Mouse (Mus musculus): ENCODE data around the gene Coro2a.
A peak's percentile ranks its signal among the peaks of the same experiment; 100 is the strongest.

Gene Coro2a

DNA sequence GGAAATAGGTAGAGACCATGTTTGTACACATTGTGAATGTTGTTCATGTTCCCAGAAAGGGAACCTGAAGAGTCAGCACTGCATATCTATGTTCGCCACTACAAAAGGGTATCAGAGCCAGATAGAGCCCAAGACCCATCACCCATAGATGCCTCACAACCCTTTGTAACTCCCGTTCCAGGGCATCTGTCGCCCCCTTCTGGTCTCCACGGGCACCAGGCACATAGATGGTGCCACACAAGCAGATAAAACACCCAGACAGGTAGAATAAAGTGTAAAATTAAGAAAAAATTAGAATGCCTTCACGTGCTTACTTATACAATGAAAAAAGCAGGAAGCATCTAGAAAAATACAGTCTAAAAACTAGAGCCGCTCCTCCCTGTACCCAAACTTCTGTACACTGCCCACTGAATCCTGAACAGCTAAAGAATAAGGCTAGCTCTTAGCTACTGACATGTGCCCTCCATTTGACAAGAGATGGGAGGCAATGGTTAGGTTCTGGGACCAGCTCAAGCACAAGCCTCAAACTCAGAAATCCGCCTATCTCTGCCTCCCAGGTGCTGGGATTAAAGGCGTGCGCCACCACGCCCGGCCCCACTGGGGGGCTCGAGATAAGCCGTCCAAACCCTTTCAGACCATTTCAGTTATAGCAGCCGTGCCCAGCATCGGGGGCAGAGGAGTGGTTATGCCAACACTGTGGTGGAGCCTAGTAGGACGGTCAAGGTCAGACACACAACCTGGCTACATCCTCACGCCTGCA lies 75.0 kb downstream of the Coro2a start:
- no peak for DNase-seq (ENCODE audit: low spot score)

DNA sequence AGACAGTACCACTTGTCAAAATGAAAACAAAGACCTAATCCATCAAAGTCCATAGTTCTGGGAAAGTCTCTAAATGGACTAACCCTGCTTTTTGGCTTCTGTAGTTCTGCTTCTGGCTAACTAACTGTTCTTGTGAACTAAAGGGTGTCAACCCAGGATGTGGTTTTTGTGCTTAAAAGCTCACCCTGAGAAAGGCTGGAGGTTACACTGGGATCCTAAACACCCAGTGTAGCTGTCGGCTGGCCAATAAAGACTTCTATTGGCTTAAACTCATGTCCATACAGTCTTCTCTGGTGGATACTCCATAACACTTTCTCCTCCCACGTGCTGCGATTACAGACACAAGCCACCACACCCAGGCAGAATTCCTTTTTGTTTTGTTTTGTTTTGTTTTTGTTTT lies 75.8 kb downstream of the Coro2a start:
- DNase-seq (ENCODE audit: low spot score), result peak; percentile 55

DNA sequence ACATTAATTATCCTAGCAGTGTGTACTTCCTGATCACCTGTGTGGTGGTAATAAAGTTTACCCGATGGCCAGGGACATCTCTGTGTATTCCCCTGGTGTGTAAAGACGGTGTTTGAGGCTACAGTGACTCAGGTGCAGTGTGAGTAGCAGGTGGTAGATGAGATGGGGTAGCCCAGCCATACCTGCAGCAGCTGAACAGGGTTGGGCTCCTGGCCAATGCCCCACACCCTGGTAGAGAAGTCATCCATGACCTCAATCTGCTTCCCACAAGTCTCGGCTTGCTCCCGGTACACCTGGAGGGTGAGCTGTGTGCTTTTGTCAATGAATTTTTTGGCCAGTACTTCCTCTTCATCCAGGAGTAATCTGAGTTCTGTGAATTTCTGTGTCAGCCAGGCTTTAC lies 78.7 kb downstream of the Coro2a start:
- DNase-seq (ENCODE audit: low spot score), result no peak

DNA sequence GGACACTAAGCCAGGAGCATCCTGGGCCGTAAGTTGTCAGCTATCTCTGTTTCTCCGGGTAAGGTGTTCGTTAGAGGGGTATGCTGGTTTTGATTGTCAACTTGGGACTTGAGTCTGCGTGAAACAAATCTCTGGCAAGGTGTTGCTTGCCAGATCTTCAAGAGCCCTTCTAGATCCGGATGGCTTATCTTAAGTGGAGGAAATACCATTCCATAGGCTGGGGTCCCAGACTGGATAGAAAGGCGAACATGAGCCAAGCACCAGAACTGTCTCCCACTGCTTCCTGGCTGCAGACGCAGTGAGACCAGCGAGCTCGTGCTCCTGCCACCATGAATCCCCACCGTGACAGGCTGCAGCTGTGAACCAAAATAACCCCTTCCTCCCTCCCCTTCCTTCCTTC lies 80.5 kb downstream of the Coro2a start:
- no peak for DNase-seq (ENCODE audit: low spot score)

GRCm38 (mm10) chr4:46520491-46520890 lies 81.5 kb downstream of the Coro2a start:
- DNase-seq (ENCODE audit: low spot score), result no peak

GRCm38 (mm10) chr4:46507736-46508460 lies 94.1 kb downstream of the Coro2a start:
- peak; percentile 86 for DNase-seq (ENCODE audit: low spot score)

- peak; percentile 85 for DNase-seq (ENCODE audit: low spot score)
Observed at GRCm38 (mm10) chr4:46506801-46507610, 95.0 kb downstream of the Coro2a start.

GRCm38 (mm10) chr4:46505361-46506057 lies 96.5 kb downstream of the Coro2a start:
- no peak for DNase-seq (ENCODE audit: low spot score)

DNA sequence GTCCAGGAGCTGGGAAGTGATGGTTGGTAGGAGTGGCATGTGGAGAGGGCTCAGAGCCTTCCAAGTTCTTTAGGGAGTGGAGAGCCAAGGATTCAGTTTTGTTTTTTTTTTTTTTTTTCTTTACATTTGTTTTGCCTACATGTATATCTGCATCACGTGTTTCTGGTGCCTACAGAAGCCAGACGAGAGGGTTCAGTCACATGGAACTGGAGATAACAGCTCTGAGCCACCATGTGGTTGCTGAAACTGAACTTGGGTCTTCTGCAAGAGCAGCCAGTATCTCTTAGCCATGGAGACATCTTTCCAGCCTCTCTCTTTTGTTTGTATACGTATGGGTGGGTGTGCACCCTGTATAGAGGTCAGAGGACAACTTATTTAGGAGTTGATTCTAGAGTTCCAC lies 98.1 kb downstream of the Coro2a start:
- DNase-seq (ENCODE audit: low spot score), result no peak

DNA sequence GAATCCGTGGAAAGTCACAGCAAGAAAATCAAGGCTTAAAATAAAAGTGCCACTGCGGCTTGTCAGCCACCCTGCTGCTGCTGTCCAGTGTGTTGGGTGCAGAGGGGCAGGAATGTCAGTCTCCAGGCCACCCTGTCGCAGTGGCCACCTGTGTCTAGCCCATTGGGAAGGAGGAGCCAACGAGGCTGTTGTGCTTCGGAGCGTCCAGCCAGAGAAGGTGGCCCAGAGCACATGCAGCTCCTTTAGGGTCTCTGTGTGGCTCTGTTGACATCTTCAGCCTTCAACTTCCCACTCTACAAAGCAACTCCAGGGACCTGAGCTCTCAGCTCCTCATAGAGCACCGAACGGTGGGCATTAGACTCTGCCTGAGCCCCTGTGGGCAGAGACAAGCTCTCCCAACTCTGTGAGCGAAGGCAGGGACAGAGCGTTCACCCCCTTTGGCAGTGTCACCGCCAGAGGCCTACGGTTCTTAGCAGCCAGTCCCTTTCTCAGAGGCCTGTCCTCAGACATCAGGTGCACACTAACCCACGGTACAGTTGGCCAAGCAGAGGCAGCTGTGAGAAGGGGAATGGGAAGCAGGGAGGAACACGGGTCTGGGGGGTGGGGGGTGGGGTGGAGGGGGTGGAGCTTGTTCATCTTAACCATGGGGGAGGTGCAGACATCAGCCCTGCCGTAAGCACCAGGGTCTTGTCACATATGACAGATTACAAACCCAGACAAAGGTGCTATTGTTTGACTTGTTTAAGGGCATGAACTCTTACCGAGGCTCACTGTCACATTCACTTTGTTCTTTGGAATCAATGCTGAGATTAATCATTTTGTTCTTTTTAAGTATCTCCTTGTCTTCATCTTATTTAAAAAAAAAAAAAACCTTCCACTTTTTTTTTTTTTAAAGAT lies 99.1 kb downstream of the Coro2a start:
- no peak for DNase-seq (ENCODE audit: low spot score)

- peak; percentile 30 for DNase-seq (ENCODE audit: low spot score)
Observed at GRCm38 (mm10) chr4:46498976-46499375, 103.0 kb downstream of the Coro2a start.

DNA sequence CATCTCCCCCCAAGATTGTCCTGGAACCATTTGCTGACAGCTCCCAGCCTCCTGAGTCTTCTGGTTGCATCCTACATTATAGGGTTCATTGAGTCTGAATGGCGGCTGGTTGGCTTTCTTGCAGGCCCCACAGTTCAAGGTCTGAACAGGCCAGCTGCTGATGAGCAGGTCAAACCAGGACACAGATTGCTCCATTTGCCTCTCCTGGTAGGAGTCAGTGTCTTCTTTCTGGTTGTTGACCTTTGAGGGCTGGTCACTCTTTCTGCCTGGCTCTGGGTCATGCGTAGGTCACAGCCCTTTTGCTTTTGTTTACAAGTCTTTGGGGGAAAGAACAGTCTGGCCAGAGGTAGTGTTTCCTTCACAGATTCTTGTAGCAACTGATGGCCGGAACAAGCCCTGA lies 103.5 kb downstream of the Coro2a start:
- no peak for DNase-seq (ENCODE audit: low spot score)

DNA sequence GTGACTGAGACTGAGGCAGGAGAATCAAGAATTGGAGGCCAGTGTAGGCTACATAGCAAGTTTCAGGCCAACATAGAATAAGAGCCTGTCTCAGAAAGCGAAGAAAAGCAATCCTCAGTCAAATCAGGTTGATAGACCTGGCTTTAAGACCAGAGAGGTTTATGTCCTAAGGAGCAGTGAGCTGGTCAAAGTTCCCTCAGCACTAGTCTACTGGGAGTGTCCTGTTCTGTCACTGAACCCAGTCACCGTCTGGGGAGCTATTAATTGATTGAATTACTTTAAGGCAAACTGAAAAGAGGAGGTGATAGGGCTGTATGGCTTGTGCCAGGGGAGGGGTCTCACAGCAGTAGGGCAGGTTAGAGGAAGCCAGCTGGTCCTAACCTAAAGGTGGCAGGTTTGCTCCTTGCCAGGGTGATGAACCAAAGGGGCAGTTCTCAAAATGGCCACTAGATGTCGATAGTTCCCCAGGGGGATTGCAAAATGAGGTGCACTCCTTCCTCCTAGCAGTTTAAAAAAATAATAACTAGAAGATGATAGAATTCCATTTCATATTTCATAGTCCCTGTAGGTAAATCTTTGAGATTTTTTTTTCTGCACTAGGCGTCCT lies 104.6 kb downstream of the Coro2a start:
- DNase-seq (ENCODE audit: low spot score), result peak; percentile 77

GRCm38 (mm10) chr4:46495543-46495942 lies 106.5 kb downstream of the Coro2a start:
- no peak for DNase-seq (ENCODE audit: low spot score)

DNA sequence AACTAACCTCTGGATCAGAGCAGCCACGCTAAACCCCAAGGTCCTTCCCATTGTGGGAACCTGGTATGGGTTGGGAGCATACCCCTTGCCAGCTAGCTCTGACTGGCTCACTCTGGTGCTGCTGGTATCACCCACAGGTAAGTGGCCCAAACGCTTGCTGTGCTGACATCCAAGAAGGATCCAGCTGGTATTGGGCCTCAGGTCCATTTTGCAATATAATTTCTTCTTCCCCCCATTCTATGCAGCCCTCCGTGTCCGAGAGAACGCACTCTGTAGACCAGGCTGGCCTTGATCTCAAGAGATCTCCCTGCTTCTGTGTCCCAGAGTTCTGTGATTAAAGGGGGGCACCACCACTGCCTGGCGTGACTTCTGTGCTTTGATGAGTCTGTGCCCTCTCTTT lies 108.9 kb downstream of the Coro2a start:
- DNase-seq (ENCODE audit: low spot score), result no peak

GRCm38 (mm10) chr4:46489028-46489925 lies 112.7 kb downstream of the Coro2a start, which contains the start of gene Nans:
Gene Nans, plus strand, starts transcription at chr4:46489248.
- peak; percentile 96 for DNase-seq (ENCODE audit: low spot score)

DNA sequence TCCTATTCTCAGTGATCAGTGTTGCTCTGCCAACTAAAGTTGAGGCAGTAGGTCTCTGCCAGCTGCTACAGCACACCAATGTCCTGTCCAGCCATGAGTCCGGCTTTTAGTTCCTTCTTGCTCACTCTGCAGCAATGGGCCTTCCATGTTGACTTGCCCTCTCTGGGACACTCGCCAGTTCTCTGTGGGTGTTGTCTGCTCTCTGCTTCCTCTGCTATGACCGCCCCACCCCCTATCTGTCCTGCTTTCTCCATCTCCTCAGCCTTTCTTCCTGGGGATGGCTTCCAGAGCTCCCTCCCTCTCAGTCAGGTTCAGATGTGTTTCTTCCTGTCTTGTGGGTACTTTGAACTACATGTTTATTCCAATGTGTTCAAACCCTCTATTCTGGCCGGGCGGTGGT lies 114.7 kb downstream of the Coro2a start:
- peak; percentile 12 for DNase-seq (ENCODE audit: low spot score)

Measured in T-cell, adult 2 months (primary cell).